Mouse (Mus musculus) retina, postnatal 7 days (tissue): Measurements from ENCODE around the gene Stat3.

Experiments used
- DNase-seq: peaks from one replicate; pipeline ENCODE4 v3.0.0-alpha.2; 2012; ENCODE audit warnings: low read depth, low spot score

The Stat3 gene

DNA sequence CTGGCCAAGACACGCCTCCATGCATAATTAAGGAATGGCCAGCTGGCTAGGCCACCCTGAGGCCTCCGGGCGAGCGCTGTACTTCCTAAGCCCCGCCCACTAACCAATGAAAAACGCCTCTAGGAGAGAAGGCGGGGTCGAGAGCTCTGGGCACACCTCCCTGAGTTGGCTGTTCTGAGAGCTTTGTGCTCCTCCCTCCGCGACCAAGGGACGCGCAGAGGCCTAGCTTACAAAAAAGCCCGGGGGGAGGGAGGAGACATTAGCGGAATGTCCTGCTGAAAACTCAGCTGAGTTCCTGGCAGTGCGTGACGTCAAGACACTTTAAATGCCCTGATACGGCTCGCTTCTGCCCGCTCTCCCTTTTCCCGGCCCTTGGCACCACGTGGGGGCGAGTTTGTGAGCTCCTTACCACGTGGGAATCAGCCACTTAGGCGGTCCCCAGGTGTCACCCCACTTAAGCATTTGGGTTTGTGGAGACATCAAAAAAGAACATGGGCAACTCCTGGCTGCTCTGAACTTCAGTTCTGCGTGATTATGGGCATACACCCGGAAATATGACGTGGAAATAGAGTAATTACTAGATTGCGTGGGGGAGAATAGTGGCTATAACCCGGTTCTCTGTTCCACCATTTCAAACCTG is at the start of gene Stat3:
Gene Stat3, minus strand, starts transcription at position 29 of the 640 bp plus-strand sequence.
- peak; percentile 100 for DNase-seq

- no peak for DNase-seq
These were observed 49.3 kb upstream of the Stat3 start for GRCm38 (mm10) chr11:100988674-100989073.

GRCm38 (mm10) chr11:100985607-100986006 is 46.3 kb upstream of the Stat3 start:
- no peak for DNase-seq

- no peak for DNase-seq
These were observed 44.4 kb upstream of the Stat3 start for GRCm38 (mm10) chr11:100983778-100984131.

DNA sequence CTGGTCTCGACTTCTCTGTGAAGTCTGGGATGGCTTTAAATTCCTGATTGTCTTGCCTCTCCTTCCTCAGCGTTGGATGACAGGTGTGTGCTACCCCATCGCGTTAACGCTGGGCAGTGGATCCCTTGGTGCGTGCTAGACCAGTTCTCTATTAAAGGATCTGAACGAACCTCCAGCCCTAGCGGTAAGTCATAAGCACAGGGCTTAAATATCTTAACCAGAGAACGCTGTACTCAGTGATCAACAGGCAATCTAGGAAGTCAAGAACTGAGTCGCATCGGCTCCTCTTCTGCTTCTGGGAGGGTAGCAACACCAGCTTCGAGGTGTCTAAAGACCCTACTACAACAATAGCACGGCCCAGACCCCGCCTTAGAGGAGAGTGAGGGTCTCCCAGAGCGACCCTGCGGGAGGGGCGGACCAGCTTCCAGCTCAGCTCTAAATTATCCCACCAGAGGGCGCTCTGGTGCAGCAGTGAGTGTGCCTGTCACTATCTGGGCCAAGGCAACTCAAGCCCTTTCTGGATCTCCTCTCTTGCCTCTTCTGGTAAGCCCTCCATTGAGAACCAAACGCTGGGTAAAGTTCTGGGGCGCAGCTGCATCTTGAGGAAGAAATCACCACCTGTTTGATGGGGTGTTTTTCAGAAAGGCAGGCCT is 43.9 kb upstream of the Stat3 start:
- DNase-seq, result peak; percentile 80

DNA sequence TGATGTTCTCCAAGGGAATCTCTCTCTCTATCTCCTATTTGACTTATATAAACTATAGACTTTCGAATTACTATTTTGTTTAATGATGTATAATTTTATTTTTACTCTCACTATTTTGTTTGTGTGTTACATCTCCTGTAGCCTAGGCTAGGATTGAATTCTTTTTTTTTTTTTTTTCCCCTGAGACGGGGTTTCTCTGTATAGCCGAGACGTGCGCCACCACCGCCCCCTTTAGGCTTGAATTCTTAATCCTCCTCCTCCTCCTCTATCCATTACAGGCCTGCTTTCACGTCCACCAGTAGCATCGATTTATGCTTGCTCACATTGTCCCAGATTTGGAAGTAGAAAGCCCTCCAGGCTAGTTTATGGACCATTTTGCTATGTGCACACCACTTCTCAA is 42.7 kb upstream of the Stat3 start:
- DNase-seq, result no peak

GRCm38 (mm10) chr11:100981236-100981635 is 41.9 kb upstream of the Stat3 start:
- DNase-seq, result no peak

- DNase-seq, result no peak
These were observed 41.1 kb upstream of the Stat3 start for GRCm38 (mm10) chr11:100980438-100980837.

DNA sequence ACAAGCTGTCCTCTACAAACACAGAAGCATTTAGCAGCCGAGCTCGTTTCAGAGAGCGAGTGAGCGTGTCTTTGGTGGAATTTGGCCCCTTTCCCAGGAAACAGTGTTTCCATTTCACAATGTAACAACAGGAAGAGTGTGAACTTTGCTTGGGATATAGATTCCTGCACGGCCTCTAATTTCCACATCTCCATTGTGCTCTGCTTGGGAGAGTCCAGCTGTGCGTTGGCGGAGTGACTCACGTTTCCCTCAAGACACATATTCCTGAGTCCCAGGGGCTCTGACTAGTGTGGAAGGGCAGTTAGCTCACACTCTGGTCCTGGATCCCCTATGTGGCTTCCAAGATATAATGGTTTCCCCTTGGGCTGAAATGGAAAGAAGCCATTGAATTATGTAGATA is 40.5 kb upstream of the Stat3 start:
- DNase-seq, result no peak

- DNase-seq, result no peak
These were observed 35.9 kb upstream of the Stat3 start for GRCm38 (mm10) chr11:100975241-100975640.

DNA sequence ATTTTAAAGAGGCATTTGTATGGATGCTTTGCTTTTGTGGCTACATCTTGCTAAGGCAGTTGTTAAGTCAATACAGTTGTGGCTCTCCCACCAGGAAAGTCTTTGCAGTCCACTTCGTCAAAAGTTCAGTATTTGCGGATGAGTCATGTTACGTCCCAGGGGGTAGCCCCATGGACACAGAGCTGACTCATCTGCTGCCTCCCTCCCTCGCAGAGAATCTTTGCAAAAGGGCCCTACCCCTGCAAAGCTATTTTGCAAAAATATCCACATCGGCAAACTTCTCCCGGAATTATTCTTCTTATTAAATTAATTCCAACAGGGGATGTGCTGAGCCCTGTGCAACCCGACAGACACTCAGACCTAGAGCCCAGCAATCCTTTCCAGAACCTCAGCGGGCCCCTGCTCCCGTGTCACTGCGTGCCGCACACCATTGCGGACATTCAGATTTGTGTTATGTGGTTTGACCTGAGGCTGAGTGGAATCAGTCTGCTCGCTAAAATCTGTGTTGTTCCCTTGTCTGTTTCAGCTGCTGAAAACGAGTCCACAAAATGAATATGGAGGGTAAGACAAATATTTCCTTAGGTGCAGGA is 35.1 kb upstream of the Stat3 start:
- no peak for DNase-seq

- DNase-seq, result no peak
These were observed 33.9 kb upstream of the Stat3 start for GRCm38 (mm10) chr11:100973245-100973644.

- no peak for DNase-seq
These were observed 32.1 kb upstream of the Stat3 start for GRCm38 (mm10) chr11:100971455-100971854.

DNA sequence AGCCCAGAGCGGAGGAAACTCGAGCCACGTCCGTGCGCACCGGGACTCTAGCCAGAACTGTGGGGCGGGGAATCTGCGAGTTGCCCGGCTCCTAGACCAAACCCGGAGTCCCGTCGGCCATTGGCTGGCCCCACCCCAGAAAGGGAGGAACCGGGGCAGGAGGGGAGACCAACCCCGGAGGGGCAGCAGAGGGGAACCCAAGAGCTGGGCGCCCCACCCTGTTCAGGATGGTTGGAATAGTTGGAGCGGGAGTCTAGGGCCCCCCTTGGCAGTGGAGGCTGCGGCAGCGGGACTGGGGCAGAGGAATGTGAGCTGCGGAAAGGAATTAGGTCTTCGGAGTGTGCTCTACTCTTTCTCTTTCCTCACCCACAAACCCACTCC is 31.2 kb upstream of the Stat3 start, which contains the start of gene Cavin1:
Gene Cavin1, minus strand, starts transcription at position 331 of the 381 bp plus-strand sequence.
- no peak for DNase-seq

DNA sequence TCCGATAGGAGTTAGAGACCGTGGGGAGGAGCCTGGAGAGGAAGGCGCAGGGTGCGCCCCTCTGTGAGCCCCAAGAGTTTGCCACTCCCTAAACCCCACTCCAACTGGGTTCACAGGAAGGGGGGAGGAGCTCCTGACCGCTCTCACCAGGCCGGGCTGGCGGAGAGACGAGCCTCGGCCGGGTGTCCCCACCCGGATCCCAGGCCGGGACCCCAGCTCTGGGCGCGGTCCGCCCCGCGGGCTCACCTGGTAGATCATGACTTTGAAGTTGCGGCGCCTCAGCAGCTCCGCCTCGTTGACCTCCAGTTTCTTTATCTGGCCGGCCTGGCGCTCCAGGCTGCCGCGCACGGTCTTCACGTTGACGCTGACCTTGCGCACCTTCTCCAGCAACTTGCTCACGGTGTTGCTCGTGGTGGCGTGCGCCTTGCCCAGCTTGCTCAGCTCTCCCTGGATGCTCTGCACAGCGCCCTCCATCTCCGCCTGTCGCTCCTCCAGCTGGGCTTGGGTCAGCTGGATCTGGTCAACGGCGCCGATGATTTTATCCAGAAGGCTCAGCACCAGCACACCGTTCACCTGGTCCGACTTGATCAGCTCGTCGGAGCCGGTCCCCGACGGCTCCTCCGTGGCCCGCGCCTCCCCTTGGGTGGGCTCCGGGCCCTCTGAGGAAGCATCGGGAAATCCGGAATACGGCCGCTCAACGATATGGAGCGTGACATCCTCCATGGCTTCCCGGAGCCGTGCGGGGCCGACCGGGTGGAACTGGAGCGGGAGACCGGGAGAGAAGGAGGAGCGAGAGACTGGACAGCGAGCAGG is 30.6 kb upstream of the Stat3 start:
- DNase-seq, result no peak

DNA sequence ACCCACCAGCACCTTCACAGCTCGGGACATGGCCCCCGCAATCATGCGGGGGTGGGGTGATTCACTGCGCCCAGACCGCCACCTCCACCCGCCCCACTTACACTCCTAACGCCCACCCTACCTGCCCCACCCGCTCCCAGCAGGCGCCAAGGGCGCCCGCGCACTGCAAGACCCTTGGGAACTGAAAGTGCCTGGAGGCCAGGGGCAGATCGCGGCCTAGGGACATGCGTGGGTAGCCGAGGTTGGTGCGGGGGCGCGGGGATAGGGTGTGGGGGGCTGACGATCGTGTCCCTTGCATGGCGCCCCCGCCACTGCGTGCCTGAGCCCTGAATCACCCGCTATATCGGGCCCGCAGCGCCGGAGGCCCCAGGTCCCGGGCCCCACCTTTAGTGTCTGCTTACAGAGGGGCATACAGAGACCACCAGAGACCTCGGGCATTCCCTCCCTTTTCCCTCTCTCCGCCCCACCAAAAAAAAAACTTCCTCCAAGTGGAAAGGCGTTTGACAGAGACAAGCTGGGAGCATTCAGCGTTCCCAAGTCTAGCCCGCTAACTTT is 29.9 kb upstream of the Stat3 start:
- no peak for DNase-seq

DNA sequence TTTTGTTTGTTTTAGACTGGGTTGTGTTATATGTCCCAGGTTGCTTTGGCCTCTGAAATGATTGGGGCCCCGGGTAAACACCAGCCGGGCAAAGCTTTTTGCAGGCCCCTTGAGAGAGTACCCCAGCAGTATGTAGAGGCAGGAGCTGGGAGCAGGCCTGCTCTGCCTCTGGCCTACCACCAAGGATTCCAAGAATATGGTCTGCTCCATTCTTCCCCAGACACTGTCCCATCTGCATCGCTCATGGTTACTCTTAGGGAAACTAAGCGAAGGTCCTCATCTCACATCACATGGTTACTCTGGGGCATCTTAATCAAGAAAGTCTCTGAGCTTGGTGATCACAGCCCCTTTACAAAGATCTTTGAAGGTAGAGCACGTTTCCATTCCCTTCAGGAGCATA is 29.2 kb upstream of the Stat3 start:
- DNase-seq, result no peak

DNA sequence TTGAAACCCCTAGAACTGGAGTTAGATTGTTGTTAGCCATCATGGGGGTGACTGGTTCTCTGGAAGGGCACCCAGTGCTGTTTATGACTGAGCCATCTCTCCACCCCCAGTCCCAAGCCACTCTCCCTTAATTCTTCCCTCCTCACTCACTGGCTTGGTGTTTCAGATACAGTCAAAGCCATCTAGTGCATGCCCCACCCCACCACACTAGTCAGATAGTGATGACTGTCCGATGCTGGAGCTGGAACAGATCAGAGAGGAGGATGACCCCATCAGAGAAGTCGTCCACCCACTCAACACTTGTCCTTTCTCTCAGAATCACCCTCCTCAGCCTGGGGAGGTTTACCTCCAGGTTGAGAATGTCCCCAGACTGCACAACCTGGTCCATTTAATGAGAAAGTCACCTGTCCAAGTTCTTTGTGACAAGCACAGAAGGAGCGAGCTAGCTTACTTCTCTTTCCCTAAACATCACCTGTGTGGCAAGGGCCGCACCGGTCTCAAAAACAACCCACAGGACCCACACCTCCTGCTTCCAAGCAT is 28.6 kb upstream of the Stat3 start:
- DNase-seq, result no peak

DNA sequence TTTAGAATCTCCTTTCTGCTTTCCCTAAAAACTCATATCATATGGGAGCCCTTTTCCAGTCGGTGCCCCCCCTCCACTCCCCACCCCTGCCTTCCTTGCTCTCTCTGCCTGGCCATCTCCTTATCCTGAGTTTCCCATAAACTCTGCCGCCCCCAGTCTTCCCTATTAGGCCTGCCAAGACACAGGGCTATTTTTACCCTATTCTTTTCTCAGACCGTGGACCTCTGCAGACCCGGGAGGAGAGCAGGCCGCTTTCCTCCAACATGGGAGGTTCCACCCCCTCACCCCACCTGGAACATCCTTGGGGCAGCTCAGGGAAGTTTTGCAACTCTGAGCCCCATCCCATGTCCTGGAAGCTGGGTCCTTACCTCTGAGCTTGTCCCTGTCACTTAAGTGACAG is 28.0 kb upstream of the Stat3 start:
- DNase-seq, result no peak

- DNase-seq, result no peak
These were observed 26.4 kb upstream of the Stat3 start for GRCm38 (mm10) chr11:100965760-100966159.

DNA sequence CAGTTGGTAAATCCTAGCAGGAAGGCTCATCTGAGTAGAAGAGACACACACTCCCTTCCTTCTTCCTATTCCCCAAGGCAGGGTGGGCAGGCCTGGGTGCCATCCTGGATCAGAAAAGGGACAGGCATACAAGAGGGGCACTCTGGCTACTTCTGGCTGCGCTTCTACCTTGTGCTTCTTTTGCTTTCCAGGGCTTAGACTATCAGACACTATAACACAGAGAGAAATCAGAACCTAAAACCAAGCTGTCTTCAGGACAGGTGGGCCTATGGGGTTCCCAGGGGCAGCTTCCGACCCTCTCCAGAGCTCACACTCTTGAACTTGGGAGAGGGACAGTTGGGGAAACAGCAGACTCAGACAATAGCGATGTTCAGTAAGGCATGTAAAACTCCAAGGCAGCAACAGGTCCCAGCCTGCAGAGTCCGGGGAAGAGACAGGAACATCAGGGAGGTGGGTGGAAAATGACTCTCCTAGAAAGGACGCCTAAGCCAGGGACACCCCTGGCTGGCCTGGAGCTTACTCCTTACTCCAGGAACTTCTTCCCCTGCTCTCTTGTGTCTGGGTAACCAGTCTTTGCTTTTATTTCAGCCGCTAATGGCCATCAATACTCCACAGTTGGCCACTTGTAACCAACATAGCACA is 25.7 kb upstream of the Stat3 start:
- no peak for DNase-seq
